Mouse (Mus musculus): Measurements from ENCODE around the gene Ist1.

The Ist1 gene

DNA sequence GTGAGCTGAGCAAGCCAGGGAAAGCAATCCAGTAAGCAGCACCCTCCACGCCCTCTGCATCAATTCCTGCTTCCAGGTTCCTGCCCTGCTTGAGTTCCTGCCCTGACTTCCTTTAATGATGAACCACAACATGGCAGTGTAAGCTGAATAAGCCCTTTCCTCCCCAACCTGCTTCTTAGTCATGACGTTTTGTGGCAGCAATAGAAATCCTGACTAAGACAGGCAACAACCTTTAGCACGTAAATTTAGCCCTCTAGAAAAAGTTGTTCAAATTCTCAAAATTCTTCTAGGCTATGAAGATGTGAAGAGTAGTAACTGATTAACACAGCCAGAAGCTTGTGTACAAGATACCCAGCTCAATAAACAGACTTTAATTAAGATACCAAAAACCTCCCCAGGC is 11.5 kb downstream of the Ist1 start:
- no peak for DNase-seq

DNA sequence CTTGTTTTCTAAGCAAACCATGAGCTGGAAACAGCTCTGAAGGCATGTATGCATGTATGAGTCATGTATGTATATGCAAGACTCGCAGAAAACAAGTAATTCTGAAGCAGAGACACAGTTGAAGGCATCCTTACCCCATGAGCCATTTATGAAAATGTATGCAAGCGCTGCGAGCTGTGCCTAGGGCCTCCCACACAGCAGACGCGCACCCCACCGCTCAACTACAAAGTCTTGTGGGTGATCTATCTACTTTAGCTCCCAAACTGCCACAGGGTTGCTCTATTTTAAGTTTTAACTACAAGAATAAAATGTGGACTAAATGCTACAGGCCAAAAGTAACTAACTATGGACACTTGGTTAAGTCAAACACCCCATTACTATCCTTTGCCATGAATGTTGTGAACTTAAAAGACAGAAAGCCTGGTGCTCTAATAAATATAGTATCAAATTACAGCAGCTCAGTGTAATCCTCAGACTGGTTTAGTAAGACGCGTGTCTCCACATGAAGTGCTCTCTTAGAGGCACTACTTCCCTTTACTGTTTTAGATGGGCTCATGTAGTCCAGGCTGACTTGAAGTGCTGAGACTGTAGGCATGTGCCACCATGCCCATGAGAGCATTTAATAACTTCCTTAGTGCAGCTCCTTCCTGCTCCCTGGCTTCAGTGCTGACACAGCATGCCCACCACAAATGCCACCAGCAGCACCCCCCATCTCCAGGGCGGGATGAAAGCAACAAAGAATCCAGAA is 17.0 kb downstream of the Ist1 start:
- DNase-seq: no peak

- no peak for DNase-seq
Measured at GRCm38 (mm10) chr8:109673596-109673995, 19.5 kb downstream of the Ist1 start.

DNA sequence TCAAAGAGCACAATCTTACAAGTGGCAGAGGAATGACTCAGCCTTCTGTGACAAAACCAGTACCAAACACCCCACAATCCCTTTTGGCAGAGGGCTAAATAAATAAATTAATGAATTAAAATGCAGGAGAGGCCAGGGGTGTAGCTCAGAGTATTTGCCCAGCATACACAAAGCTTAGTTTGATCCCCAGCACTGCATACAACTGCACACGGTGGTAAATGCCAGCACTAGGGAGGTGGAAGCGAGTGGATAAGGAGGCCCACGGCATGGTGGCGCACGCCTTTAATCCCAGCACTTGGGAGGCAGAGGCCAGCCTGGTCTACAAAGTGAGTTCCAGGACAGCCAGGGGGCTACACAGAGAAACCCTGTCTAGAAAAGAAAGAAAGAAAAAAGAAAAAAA is 20.4 kb downstream of the Ist1 start:
- DNase-seq: no peak

DNA sequence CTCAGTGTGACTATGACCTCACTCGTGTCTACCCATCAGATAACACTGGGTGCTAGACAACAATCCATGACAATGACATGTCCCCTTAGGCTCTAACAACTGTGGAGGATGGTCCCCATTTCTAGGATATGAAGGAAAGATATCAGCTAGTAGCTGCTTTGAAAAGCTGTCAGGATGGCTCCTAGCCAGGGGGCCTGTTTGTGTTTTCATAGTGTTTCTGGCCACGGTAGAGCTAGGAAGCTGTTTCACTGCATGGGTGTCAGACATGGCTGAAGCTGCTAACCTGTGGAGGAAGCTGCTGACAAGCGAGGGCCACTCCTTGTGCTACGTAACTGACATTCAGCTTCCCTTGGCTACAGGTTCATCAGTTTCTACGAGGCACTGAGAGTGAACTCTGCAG is 26.4 kb downstream of the Ist1 start:
- DNase-seq: no peak

GRCm38 (mm10) chr8:109662328-109662727 is 30.7 kb downstream of the Ist1 start:
- no peak for DNase-seq

GRCm38 (mm10) chr8:109656860-109657259 is 36.2 kb downstream of the Ist1 start:
- DNase-seq: no peak

DNA sequence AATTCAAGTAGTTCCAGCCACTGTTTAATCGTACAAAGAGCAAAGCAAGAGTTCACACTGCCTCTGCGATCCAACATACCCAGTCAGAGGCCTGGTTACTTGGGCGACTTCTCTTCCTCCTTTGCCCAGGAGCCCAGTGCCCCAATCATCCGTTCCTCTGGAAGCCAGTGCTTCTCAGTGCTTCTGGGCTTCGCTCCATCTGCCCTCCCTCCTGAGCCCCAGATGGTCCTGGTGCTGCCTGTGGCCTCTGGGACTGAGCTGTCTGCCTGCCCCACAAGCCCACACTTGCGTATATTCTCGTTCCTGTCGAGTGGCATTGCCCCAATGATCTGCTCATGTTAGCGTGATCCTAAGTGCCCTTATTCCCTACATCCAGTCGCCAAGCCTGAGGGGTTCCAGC is 42.3 kb downstream of the Ist1 start:
- peak; percentile 57 to 73 for DNase-seq

DNA sequence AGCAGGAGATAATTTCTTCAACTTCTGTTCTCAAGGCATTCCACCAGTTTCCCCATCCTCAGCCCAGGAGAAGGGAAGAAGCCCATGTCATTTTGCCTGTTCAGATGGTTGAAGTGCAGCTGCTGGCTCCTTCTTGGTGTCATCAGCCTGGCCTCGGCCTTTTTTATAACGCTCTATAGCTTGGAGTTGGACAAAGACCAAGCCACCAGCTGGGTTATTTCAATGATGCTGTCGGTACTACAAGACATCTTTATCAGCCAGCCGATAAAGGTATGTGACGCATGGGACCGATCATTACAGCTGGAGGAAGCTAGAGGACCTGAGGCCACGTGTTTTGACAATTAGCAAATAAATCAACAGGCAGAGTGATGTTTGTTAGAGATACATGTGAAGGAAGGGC is 44.6 kb downstream of the Ist1 start:
- DNase-seq: no peak

- DNase-seq: no peak
Measured at GRCm38 (mm10) chr8:109647331-109647730, 45.7 kb downstream of the Ist1 start.

DNA sequence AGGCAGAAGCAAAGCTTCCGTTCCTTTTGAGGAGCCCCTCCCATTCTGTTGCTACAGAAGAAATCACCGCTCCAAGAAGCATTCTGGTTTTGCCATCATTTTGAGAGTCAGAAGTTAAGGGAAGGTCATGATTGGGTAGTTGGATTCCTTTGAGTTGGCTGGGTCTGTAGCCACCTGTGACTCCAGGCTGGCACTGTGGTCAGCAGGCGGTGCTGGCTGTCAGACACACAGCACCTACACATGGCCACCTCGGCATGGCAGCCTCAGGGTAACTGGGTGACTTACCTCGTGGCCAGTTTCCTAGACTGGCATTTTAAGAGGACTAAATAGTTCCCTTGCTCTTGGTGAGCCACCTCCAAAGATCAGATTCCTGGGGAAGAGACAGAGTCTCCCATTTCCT is 51.8 kb downstream of the Ist1 start:
- no peak for DNase-seq

GRCm38 (mm10) chr8:109640410-109640809 is 52.6 kb downstream of the Ist1 start:
- DNase-seq: no peak

GRCm38 (mm10) chr8:109638851-109639250 is 54.2 kb downstream of the Ist1 start:
- DNase-seq: no peak

GRCm38 (mm10) chr8:109635146-109635545 is 57.9 kb downstream of the Ist1 start:
- no peak for DNase-seq

- no peak for DNase-seq
Measured at GRCm38 (mm10) chr8:109632498-109632897, 60.6 kb downstream of the Ist1 start.

GRCm38 (mm10) chr8:109628638-109629037 is 64.4 kb downstream of the Ist1 start:
- no peak for DNase-seq
